Mouse (Mus musculus): Measurements from ENCODE around the gene Svop. TPM values are rescaled to one million over a fixed set of nuclear protein-coding genes. Genes with fewer than 3 reads are reported as not detected.

The Svop gene
- polyA plus RNA-seq, 1 experiment from 2014 or later, result 0.05 TPM

GRCm38 (mm10) chr5:114041327-114041930, 49.9 kb downstream of the Svop start:
- Histone ChIP-seq H3K4me1 (replicated peaks) (peaks cover 14% of the 10 kb centered on the region), H3K36me3 (no peaks in the 10 kb centered on the region), H3K9me3 (replicated peaks) (no peaks in the 10 kb centered on the region), H3K27ac (no peak overlapping the region), H3K27me3 (no peaks in the 10 kb centered on the region), H3K9ac (no peak overlapping the region), H3K4me3 (replicated peaks) (no peak overlapping the region), H3K4me2 (0 out of 2 replicates have a peak overlapping the region, but pooled peaks have one; percentile 15)
- WGBS (ENCODE audit: insufficient replicate concordance), result 16% methylated on average over 15 of the region's 15 CpGs
- ATAC-seq (ENCODE audit: low read depth) (peak; percentile 77), DNase-seq (peak; percentile 49)

- no peak overlapping the region for H3K27ac ChIP-seq
- 49% methylated on average over 1 of the region's 1 CpGs for whole genome bisulfite sequencing (ENCODE audit: insufficient replicate concordance)
- H3K27me3 ChIP-seq, result no peaks in the 10 kb centered on the region
- DNase-seq, result no peak
- H3K4me2 ChIP-seq, result no peak overlapping the region
- no peaks in the 10 kb centered on the region for H3K36me3 ChIP-seq
- no peak for ATAC-seq (ENCODE audit: low read depth)
- H3K9me3 ChIP-seq (replicated peaks), result no peaks in the 10 kb centered on the region
- H3K4me1 ChIP-seq (replicated peaks), result peaks cover 14% of the 10 kb centered on the region
- H3K9ac ChIP-seq, result no peak overlapping the region
- H3K4me3 ChIP-seq (replicated peaks), result no peak overlapping the region
These were observed 50.5 kb downstream of the Svop start for GRCm38 (mm10) chr5:114040911-114041310.

- no peaks in the 10 kb centered on the region for H3K36me3 ChIP-seq
- no peaks in the 10 kb centered on the region for H3K27me3 ChIP-seq
- H3K9ac ChIP-seq, result no peak overlapping the region
- DNase-seq (no peak), ATAC-seq (ENCODE audit: low read depth) (no peak)
- H3K27ac ChIP-seq, result no peak overlapping the region
- no peak overlapping the region for H3K4me3 ChIP-seq (replicated peaks)
- H3K4me2 ChIP-seq, result no peak overlapping the region
- no peaks in the 10 kb centered on the region for H3K9me3 ChIP-seq (replicated peaks)
- 46% methylated on average over 7 of the region's 8 CpGs for WGBS (ENCODE audit: insufficient replicate concordance)
- H3K4me1 ChIP-seq (replicated peaks), result peaks cover 14% of the 10 kb centered on the region
These were observed 50.9 kb downstream of the Svop start for GRCm38 (mm10) chr5:114040508-114040907.

- H3K9ac ChIP-seq, result no peak overlapping the region
- H3K4me3 ChIP-seq (replicated peaks), result no peak overlapping the region
- no peak for ATAC-seq (ENCODE audit: low read depth)
- H3K36me3 ChIP-seq, result no peaks in the 10 kb centered on the region
- H3K9me3 ChIP-seq (replicated peaks), result no peaks in the 10 kb centered on the region
- H3K27me3 ChIP-seq, result no peaks in the 10 kb centered on the region
- WGBS (ENCODE audit: insufficient replicate concordance), result 67% methylated on average over 10 of the region's 10 CpGs
- no peaks in the 10 kb centered on the region for H3K4me1 ChIP-seq (replicated peaks)
- H3K27ac ChIP-seq, result no peak overlapping the region
- no peak overlapping the region for H3K4me2 ChIP-seq
- DNase-seq, result no peak
These were observed 56.3 kb downstream of the Svop start for GRCm38 (mm10) chr5:114035111-114035510.

- Histone ChIP-seq H3K4me1 (replicated peaks) (no peaks in the 10 kb centered on the region), H3K4me2 (no peak overlapping the region), H3K27me3 (no peaks in the 10 kb centered on the region), H3K36me3 (no peaks in the 10 kb centered on the region), H3K9me3 (replicated peaks) (no peaks in the 10 kb centered on the region), H3K4me3 (replicated peaks) (no peak overlapping the region), H3K27ac (no peak overlapping the region), H3K9ac (no peak overlapping the region)
- DNase-seq (no peak), ATAC-seq (ENCODE audit: low read depth) (no peak)
- 56% methylated on average over 7 of the region's 7 CpGs for WGBS (ENCODE audit: insufficient replicate concordance)
These were observed 57.0 kb downstream of the Svop start for GRCm38 (mm10) chr5:114034393-114034792.

GRCm38 (mm10) chr5:114032161-114032763, 59.1 kb downstream of the Svop start:
- ATAC-seq (ENCODE audit: low read depth) (no peak), DNase-seq (no peak)
- H3K27ac ChIP-seq, result no peak overlapping the region
- WGBS (ENCODE audit: insufficient replicate concordance), result 66% methylated on average over 3 of the region's 3 CpGs
- no peaks in the 10 kb centered on the region; the same call in 1 of the 2 replicates for H3K4me1 ChIP-seq (replicated peaks)
- H3K9ac ChIP-seq, result no peak overlapping the region
- H3K4me3 ChIP-seq (replicated peaks), result no peak overlapping the region
- no peak overlapping the region for H3K4me2 ChIP-seq
- no peaks in the 10 kb centered on the region; the same call in 1 of the 2 replicates for H3K27me3 ChIP-seq
- H3K36me3 ChIP-seq, result no peaks in the 10 kb centered on the region
- H3K9me3 ChIP-seq (replicated peaks), result no peaks in the 10 kb centered on the region

GRCm38 (mm10) chr5:114030652-114031051, 60.7 kb downstream of the Svop start:
- DNase-seq, result no peak
- H3K4me3 ChIP-seq (replicated peaks), result no peak overlapping the region
- no peak overlapping the region for H3K9ac ChIP-seq
- H3K27me3 ChIP-seq, result peaks cover 14% of the 10 kb centered on the region; the same call in 1 of the 2 replicates
- no peaks in the 10 kb centered on the region; the same call in 1 of the 2 replicates for H3K4me1 ChIP-seq (replicated peaks)
- no peaks in the 10 kb centered on the region for H3K36me3 ChIP-seq
- H3K9me3 ChIP-seq (replicated peaks), result no peaks in the 10 kb centered on the region
- no peak for ATAC-seq (ENCODE audit: low read depth)
- WGBS (ENCODE audit: insufficient replicate concordance), result 79% methylated on average over 12 of the region's 12 CpGs
- H3K4me2 ChIP-seq, result no peak overlapping the region
- no peak overlapping the region for H3K27ac ChIP-seq

GRCm38 (mm10) chr5:114028111-114028510, 63.3 kb downstream of the Svop start:
- Histone ChIP-seq H3K4me2 (no peak overlapping the region), H3K9ac (no peak overlapping the region), H3K9me3 (replicated peaks) (no peaks in the 10 kb centered on the region), H3K4me1 (replicated peaks) (no peaks in the 10 kb centered on the region; the same call in 1 of the 2 replicates), H3K27ac (no peak overlapping the region), H3K27me3 (peaks cover 17% of the 10 kb centered on the region; the same call in 1 of the 2 replicates), H3K4me3 (replicated peaks) (no peak overlapping the region), H3K36me3 (no peaks in the 10 kb centered on the region)
- no peak for DNase-seq
- WGBS (ENCODE audit: insufficient replicate concordance), result 68% methylated on average over 12 of the region's 12 CpGs
- no peak for ATAC-seq (ENCODE audit: low read depth)

- no peak overlapping the region for H3K4me3 ChIP-seq (replicated peaks)
- DNase-seq, result no peak
- no peaks in the 10 kb centered on the region; the same call in 1 of the 2 replicates for H3K4me1 ChIP-seq (replicated peaks)
- H3K9ac ChIP-seq, result no peak overlapping the region
- peaks cover 17% of the 10 kb centered on the region; the same call in 1 of the 2 replicates for H3K27me3 ChIP-seq
- no peak overlapping the region for H3K4me2 ChIP-seq
- no peaks in the 10 kb centered on the region for H3K36me3 ChIP-seq
- WGBS (ENCODE audit: insufficient replicate concordance), result 75% methylated on average over 12 of the region's 12 CpGs
- H3K9me3 ChIP-seq (replicated peaks), result no peaks in the 10 kb centered on the region
- no peak for ATAC-seq (ENCODE audit: low read depth)
- H3K27ac ChIP-seq, result no peak overlapping the region
These were observed 64.0 kb downstream of the Svop start for GRCm38 (mm10) chr5:114027217-114027944.

GRCm38 (mm10) chr5:114024885-114025284, 66.5 kb downstream of the Svop start:
- H3K9ac ChIP-seq, result no peak overlapping the region
- DNase-seq (no peak), ATAC-seq (ENCODE audit: low read depth) (peak; percentile 41; the same call in 1 of the 2 replicates)
- 9% methylated on average over 10 of the region's 10 CpGs for WGBS (ENCODE audit: insufficient replicate concordance)
- no peak overlapping the region for H3K4me3 ChIP-seq (replicated peaks)
- no peaks in the 10 kb centered on the region for H3K9me3 ChIP-seq (replicated peaks)
- no peak overlapping the region for H3K27ac ChIP-seq
- H3K4me2 ChIP-seq, result no peak overlapping the region
- H3K27me3 ChIP-seq, result peaks cover 17% of the 10 kb centered on the region; the same call in 1 of the 2 replicates
- no peaks in the 10 kb centered on the region for H3K36me3 ChIP-seq
- H3K4me1 ChIP-seq (replicated peaks), result no peaks in the 10 kb centered on the region; the same call in 1 of the 2 replicates

- Histone ChIP-seq H3K4me3 (replicated peaks) (no peak overlapping the region), H3K27me3 (peaks cover 17% of the 10 kb centered on the region; the same call in 1 of the 2 replicates), H3K9me3 (replicated peaks) (no peaks in the 10 kb centered on the region), H3K27ac (no peak overlapping the region), H3K9ac (no peak overlapping the region), H3K4me1 (replicated peaks) (no peaks in the 10 kb centered on the region; the same call in 1 of the 2 replicates), H3K4me2 (no peak overlapping the region), H3K36me3 (no peaks in the 10 kb centered on the region)
- 55% methylated on average over 6 of the region's 6 CpGs for WGBS (ENCODE audit: insufficient replicate concordance)
- DNase-seq, result no peak
- no peak for ATAC-seq (ENCODE audit: low read depth)
These were observed 67.0 kb downstream of the Svop start for GRCm38 (mm10) chr5:114024390-114024789.

Measured in liver, embryonic 13.5 days (tissue).